Mouse (Mus musculus): ENCODE results near the gene Tcf20. TPM values are rescaled to one million over a fixed set of nuclear protein-coding genes. Genes with fewer than 3 reads are reported as not detected.
"Not testable (repeated sequence)": the region's sequence is repeated elsewhere in the genome, so short reads cannot be mapped to it uniquely, and the experiment has no call there.

The Tcf20 gene
- polyA plus RNA-seq, 1 experiment: 19.9 TPM

DNA sequence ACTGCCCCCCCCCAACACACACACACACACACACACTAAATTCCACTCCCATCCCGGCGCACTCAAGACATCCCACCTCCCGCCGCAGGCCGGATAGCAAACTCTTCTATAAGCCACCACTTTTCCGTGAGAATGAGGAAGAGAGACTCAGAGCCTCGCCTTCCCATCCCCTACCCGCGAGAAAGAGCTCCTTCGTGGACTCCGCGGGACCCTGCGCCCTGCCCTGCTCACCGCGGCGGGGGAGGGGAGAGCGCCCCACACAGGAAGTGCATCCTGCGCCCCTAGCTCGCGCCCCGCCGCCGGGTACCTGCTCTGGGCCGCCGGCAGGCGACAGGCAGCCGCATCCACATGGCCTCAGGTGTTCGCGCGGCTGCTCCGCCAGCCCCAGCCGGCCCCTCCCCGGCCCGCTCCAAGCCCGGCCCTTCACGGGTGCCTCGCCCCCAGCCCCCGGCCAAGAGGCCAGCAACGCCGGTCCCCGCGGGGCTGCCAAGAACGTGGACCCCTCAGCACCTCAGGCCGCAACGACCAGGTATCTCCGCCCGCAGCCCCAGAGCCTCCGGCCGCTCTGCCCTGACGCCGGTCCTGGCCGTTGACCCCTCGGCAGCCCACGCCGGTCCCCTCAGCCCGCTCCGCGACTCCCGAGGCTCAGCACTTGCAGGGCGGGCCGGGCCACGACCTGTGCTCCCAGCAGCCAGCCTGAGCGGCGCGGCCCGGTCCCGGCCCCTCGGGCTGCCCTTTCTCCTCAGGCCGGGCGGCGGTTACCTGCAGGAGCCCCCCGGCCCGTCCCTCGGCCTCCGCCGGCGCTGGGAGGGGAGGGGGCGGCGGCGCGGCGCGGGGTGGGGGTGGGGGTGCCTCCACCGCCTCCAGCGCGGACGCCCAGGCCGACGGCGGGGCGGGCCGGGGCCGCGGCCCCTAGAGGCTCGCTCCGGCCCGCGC lies 88.7 kb downstream of the Tcf20 start:
- no peak for DNase-seq (ENCODE audit: low read depth)

DNA sequence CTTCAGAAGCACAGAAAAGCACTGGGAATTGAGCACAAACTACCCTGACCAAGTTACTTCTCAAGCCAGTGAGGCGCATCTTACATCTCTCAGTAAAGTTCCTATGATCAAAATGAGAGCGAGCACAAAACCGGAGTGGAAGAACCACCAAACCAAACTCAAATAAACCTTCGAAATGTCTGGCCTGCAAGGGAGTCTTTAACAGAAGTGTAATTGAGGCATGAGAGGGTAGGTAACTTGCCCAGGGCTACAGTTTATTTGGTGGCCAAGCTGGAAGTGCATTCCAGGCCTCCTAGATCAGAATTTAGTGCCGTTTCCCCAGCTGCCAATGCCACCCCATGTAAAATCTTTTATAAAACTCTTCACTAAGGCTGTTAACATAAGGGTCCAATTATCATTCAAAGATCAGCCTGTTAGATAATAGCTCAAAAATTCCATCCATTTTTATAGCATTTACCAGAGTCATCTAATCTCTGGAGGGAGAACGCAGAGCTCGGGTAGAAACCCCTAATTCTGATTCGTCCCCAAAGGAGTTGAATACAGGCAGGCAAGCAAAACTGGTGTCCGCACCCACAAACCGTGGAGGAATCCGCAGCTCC lies 89.4 kb downstream of the Tcf20 start:
- DNase-seq (ENCODE audit: low read depth): no peak

DNA sequence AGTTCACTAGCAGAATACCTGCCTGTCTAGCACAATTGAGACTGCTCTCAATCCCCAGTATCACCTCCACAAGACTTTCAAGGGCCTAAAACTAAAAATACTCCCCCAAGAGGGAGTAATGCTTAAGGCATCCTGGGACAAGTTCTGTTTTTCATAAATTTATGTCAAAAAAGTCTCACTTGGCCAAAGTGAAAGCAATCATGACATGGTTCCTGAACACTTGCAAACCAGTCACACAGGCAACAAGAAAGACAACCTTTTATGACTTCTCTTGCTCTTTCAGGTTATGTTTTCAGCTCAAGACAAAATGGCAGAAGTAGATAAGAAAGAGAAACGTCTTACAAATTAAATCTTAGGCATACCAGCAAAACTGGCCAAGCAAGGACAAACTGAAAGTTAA lies 91.3 kb downstream of the Tcf20 start:
- no peak for DNase-seq (ENCODE audit: low read depth)

DNA sequence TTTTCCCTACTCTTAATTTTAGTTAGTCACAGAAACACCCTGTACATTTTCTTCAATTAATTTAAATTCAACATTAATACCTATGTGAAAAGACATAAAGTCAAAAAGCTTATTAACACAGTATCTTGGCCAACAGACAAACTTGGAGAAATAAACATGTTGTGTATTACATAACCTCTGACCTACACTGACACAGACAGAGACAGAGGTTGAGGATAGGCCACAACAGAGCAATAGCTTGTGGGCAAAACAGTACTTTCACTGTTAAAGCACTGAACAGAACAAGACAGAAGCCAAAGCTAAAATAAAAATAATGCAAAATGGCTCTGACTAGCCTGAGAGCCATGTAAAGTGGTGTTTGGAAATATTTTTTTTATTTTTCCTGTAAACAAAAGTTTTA lies 97.2 kb downstream of the Tcf20 start:
- no peak for DNase-seq (ENCODE audit: low read depth)

DNA sequence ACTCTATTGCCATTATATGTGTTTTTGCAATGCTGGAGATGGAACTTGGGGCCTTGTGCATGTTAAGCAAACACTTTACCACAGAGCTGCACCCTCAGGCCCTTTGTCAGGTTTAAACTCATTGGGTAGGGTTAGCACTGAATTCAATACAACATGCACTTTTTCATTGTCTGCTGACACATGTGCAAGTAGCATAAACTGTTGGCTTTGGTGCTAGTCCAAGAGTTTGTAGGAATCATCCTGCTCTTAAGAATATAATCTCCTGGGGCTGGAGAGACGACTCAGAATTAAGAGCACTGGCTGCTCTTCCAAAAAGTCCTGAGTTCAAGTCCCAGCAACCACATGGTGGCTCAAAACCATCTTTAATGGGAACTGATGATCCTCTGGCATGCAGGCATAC lies 98.2 kb downstream of the Tcf20 start:
- no peak for DNase-seq (ENCODE audit: low read depth)

DNA sequence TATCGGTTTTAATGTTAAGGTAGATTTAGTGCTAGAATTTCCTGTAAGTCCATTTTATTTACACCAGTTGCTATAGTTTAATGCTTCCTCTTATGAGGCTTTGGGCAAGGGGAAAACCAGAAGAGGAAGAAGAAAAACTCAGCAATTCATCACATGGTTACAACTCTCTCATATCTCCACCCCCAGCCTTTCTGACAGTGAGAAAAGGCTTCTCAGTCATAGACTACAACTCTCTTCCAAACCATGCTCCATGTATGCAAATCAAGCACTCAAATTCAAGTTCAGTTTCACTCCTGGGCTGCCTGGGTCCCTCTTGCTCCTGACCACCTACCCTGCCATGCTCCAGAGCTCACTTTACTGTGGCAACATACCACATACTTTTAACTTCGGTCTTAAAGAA lies 99.2 kb downstream of the Tcf20 start:
- no peak for DNase-seq (ENCODE audit: low read depth)

DNA sequence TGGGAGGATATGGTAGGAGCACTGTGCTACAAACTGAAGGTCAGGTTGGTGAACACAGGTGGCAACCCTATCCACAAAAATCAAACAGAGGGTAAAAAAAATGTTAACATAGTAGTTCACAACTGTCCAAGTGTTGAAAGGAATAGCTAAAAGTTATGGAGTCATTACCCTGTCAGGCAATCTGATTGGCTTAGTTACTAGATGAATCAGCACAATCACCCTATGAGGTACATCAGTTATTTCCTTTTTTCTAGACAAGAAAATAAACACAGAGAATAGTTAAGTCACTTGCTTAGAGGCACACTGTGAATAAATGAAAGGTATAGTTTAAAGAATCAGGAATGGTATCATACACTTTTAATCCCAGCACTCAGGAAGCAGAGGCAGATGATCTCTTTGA lies 110.4 kb downstream of the Tcf20 start:
- DNase-seq (ENCODE audit: low read depth): no peak

DNA sequence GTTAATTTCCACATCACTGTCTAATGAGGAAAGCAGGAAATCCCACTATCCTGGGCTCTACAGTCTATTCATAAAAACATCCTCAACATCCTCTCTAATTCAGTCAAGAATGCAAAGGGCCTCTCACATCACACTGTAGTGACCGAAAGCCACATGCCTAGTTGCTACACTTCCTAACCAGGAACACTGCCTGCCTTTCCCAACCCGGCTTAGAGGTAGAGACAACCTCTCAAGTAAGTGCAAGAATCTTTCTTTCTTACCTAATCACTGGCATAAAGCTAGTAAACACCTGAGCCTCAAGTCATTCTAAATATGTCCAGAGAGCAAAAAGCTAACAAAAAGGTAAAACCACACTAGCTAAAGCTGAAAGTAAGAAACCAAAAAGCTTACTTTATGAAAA lies 110.8 kb downstream of the Tcf20 start:
- peak; percentile 52 for DNase-seq (ENCODE audit: low read depth)

DNA sequence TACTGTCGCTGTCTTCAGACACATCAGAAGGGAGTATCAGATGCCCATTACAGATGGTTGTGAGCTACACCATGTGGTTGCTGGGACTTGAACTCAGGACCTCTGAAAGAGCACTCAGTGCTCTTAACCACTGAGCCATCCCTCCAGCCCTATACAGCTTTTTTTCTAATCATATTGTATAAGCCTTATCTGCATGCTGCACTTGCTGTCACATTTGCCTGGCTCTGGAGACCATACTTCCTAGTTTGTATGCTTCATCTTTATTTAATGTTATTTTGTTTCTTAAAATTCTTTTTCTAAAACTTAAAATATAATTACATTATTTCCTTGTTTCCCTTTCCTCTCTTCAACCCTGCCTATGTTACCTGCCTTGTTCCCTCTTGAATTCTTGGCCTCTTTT lies 115.6 kb downstream of the Tcf20 start:
- no peak for DNase-seq (ENCODE audit: low read depth)

DNA sequence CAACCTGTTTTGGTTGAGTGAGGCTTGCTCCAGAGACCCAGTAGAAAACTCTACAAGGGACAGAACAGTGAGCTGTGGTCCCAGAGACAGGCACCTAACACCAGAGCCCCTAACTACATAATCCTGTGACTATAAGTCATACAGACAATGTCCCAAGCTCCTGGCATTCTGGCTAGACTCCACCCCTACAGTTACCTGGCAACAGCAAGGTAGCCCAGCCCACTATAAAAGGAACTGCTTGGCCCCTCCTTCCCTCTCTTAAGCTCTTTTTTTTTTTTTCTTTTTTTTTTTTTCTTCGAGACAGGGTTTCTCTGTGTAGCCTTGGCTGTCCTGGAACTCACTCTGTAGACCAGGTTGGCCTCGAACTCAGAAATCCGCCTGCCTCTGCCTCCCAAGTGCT lies 121.4 kb downstream of the Tcf20 start:
- not testable (repeated sequence) for DNase-seq (ENCODE audit: low read depth)

DNA sequence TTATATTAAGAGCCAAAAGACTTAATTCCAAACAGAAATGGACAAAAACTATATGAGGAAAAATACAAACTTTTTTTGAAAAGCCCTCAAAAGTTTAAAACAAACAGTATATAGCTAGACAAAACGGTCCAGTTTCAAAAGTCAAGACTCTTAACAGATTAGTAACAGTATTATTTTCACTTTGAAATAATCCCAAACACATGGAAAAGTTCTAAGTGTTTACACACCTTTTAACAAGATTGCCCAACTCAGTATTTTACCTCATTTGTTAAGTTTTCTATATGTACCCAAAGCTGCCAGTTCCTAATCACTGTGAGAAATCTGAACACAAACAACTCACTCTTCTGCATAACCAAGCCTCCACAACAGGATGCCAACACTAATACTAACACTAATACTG lies 124.0 kb downstream of the Tcf20 start:
- peak; percentile 19 for DNase-seq (ENCODE audit: low read depth)

DNA sequence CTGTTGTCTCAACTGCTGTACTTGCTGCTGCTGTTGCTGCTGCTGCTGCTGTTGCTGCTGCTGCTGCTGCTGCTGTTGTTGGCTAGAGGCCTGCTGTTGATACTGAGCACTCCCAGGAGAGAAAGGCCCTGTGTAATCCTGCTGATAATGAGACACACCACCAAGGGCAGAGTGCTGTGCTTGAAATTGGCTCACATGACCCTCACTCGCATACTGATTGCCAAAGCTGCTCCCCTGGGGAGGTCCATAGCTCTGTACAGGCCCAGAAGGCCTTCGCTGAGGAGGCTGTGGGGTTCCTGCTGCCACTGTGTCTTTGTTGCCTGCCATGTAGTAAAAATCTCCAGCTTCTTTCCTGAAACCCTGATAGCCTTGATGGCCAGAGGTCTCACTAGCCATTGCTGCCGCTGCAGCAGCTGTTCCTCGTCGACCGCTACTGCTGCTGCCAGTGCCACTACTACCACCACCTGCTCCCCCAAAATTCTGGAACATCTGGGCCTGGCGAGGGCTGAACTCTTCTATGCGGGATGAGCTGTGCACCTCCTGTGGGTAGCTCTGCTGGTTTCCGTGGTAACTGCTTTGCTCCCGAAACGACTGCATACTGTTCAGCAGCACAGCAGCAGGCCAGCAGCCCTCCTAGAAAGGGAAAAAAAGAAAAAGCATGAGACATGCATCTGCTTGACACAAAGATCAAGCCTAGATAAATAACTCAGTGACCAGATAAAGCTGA lies 130.9 kb downstream of the Tcf20 start:
- no peak for DNase-seq (ENCODE audit: low read depth)

DNA sequence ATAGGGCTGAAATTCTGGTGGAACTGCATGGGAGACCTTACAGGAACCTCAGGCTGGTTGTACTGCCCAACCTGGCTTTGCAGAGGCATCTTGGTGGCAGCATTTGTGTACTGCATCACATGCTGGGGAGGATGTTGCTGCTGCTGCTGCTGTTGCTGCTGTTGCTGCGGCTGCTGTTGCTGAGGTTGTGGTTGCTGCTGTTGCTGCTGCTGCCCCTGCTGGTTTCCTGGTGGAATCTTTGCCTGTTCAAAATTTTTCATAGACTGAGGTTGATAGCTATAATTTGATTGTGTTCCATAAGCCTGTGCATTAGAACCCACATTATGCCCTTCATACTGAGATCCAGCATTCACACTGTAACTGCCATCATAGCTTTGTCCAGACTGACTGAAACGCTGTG lies 131.6 kb downstream of the Tcf20 start:
- DNase-seq (ENCODE audit: low read depth): no peak

DNA sequence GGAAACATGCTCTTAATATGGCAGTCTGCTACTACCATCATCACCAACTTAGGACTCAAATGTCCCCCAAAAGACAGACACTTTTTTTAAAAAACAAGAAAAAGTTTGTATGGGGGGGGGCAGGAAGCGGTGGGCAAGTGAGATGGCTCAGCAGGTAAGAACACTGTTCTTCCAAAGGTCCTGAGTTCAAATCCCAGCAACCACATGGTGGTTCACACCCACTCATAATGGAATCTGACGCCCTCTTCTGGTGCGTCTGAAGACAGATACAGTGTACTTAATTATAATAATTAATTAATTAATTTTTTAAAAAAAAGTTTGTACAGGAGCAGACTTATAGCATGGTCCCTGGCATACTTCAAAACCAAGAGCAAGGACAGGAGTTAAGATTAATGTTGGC lies 148.5 kb downstream of the Tcf20 start:
- DNase-seq (ENCODE audit: low read depth): no peak

DNA sequence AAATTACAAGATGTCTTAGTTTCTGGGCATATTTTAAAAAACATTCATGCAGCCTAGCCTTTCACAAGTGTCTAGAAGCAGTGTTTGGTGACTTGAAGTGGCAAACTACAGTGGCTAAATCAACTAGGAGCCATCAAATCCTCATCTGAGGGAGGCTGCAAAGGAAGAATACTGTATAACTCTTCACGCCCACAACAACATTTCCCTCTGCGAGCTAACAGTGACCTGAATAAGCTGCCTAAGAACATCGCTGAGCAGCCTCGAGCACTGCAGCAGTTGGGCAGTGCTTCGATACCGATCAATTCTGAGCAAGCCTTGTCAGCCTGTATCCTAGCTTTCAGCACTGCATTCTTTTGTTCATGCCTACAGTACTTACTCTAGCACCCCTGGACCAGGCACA lies 157.8 kb downstream of the Tcf20 start:
- no peak for DNase-seq (ENCODE audit: low read depth)

DNA sequence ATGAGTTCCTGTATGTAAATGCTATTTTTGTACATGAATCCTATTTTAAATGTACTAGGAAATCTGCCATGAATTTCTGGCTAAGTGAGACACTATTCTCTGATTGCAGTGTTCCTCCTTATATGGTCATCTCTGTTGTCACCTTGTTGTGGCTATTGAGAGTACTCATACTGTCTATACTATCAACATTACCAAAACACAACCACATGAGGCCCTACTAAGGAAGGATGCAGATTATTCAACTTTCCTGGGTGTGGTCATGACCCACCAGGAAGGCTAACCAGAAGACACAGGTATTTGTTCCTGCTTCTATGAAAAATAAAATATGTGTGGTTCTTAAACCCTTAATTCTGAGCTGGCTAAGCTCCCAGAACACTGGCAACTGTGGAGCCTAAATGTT lies 161.8 kb downstream of the Tcf20 start:
- DNase-seq (ENCODE audit: low read depth): peak; percentile 49

DNA sequence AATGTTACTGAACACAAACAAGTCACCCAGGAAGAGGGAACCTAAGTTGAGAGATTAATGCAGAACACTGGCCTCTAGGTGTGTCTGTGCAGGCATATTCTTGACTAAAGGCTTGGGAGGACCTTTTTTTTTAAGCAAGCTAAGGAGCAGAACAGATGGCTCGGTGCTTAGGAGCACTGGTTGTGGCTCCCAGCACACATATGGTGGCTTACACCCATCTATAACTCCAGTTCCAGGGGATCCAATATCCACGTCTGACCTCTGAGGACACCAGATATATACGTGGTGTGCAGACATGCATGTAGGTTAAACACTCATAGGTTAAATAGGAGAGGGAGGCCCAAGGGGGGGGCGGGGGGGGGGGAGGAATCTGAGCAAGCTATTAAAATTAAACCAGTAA lies 165.3 kb downstream of the Tcf20 start:
- DNase-seq (ENCODE audit: low read depth): no peak

DNA sequence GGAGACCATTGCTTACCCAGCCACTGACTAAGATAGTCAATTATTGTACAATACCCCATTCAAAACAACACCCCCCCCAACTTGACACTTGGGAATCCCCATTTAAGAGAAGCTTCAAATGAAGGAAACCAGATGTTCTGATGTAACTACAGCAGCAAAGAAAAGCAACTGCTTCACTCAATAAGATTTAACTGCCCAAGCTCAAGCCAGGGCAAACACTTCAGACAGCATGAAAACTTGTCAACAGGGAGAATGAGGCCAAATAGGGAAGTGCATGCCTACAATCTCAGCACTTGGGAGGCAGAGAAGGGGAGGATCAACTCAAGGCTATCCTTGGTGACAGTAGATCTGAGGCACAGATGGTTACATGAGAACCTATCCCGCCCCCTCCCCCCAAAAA lies 166.0 kb downstream of the Tcf20 start:
- DNase-seq (ENCODE audit: low read depth): no peak

DNA sequence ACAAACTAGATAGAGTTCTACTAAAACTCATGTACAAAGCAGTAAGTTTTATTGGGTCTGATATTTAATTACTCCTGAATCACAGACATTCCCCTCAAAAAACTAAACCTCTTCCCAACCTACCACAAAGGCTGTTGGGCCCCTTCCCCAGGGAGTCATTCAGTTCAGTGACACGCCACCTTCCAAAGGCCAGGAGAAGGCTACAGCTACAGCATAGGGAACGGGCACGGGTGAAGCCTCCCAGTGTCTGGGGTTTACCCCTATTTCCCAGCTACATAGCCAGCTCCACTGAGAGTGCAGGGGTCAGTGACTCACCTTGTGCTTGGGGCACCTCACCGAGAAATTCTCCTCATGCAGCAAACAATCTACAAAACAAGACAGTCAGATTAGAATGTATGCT lies 172.4 kb downstream of the Tcf20 start:
- DNase-seq (ENCODE audit: low read depth): no peak

DNA sequence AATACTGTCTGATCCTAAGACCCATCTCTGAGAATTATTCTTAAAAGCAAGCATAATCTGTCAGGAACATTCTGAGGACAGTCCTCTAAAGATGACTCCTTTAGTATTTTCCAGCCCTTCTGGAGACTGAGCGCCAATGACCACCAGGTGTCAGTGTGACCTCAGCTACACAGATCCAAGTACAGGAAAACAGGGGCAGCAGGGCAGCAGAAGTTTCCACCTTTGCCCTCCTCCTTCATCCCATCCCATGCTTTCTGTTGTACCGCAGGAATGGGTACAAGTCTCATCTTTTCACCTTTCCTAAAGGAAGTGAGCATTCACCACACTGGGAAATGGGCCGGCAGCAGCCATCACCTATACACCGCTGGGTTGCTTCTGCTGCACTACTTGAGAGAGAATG lies 172.9 kb downstream of the Tcf20 start:
- DNase-seq (ENCODE audit: low read depth): no peak

DNA sequence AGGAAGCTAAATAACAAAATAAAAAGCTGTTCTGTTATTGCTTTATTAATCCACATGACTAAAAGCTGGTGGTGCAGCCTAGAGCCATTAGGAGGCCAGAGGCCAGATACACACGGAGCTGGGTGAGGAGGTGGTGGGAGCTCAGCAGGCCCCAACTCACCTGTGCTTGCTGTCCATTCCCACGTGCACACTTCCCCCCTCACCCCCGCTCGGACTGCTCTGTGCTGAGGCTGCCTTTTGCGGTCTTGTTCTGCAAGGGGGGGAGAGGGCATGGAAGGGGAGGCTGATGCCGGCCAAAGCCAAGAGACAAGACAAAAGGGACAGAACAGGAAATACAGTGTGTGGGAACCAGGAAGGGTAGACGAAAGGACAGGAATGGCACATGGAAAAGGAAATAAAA lies 173.4 kb downstream of the Tcf20 start:
- DNase-seq (ENCODE audit: low read depth): no peak

DNA sequence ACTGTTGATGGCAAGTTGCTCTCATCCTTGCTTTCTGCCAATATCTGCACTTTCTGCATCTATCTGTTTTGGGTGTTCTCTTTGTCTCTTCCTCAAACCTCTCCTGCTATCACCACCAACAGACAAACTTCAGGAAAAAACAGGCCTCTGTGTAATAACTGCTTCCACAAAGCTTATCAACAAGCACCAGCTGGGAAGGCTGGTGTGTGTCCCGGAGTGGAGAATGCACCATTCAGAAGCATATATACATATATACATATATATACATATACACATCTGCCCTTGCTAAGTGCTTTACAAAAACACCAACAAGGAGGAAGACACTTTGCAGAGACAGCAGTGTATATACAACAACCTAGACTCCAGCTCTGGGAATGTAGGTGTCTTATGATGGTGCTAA lies 177.1 kb downstream of the Tcf20 start:
- DNase-seq (ENCODE audit: low read depth): no peak

DNA sequence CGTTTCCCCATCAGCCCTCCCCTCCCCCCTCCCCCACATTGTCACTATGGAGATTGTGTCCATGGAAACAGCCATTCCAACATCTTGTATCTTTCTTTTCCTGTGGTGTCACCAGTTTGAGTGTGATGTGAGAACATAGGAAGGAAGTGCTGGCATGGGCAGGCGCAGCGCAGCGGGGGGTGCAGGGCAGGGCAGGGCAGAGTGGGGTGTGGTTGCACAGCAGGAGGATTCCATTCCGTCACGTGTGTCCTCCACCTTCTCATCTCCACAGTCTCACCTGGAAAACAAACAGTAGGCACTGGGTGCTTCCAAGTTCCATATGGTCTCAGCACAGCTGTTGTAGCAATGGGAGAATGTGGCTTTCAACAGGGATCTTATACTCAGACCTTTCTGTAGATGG lies 178.2 kb downstream of the Tcf20 start:
- no peak for DNase-seq (ENCODE audit: low read depth)

Measured in gonadal fat pad, adult 2 months (tissue).